Mouse (Mus musculus): ENCODE measurements around the gene Krt42. TPM values are rescaled to one million over a fixed set of nuclear protein-coding genes. Genes with fewer than 3 reads are reported as not detected.
"Not testable (repeated sequence)": the region's sequence is repeated elsewhere in the genome, so short reads cannot be mapped to it uniquely, and the experiment has no call there.

Gene Krt42
- polyA plus RNA-seq, 1 experiment from 2014 or later, result not detected

DNA sequence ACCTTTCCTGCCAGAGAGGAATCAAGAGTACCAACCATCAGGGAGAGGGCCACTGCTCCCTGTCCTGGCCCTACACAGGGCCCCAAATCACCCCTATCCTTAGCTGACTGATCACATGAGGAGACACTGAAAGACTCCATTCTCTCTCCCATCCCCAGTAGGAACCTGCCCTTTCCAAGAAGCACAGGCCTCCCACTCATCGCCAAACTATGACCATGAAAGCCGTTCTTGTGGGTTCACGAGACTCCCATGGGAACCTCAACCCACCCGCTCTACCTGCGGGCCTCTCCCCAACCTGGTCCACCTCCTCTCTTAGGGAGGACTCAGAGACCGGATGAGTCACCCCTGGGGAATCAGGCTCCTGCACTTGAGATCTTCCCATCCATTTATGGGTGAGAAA lies 14.2 kb downstream of the Krt42 start:
- ATAC-seq, result no peak
- Histone ChIP-seq H3K4me2 (ENCODE audit: low read depth, low read length) (no peak overlapping the region), H3K36me3 (replicated peaks; ENCODE audit: insufficient read depth, low read length) (no peaks in the 10 kb centered on the region), H3K4me1 (ENCODE audit: insufficient read depth) (no peaks in the 10 kb centered on the region), H3K27ac (ENCODE audit: low read depth) (no peak overlapping the region), H3K4me3 (ENCODE audit: low read depth, low read length) (no peak overlapping the region), H3K27me3 (ENCODE audit: insufficient read depth, low read length) (no peaks in the 10 kb centered on the region), H3K9ac (replicated peaks) (no peak overlapping the region), H3K9me3 (ENCODE audit: low read length) (no peaks in the 10 kb centered on the region)
- DNase-seq, result no peak
- 79% methylated on average over 6 of the region's 6 CpGs for WGBS (ENCODE audit: insufficient replicate concordance)
- TF ChIP-seq CTCF (IDR thresholded peaks at IDR 0.05; ENCODE audit: low read depth) (no peak), EP300 (IDR thresholded peaks at IDR 0.05; ENCODE audit: low read depth) (no peak)

DNA sequence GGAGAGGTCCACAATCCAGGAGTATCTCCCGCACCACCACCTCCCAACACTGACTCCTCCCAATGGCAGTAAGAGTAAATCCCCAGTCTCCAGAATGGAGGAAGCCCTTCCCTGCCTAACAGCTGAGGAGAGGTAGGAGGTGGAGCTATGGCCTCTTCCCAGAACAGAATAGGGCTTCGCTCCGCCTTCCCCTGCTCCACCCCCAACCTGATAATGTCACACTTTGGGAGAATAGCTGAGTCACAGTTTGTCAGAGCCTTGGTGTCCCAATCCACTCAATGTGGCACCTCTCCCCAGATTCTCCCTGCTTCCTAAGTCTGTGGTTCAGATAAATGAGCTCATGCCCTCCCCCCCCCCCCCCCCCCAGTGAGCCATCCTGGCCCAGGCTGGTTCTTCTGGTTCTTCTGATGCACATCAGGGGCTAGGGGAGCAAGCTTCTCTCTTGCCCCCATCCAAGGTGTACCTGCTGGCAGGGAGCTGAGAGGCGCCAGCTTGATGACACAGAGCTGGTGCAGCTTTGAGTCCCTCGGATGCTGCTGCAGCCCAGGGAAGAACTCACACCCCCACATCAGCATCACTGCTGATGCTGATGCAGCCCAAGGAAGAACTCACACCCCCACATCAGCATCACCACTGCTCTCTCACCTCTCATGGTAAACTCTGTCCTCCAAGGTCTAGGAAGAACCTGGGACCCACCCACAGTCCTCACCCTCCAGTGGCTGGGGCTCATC lies 15.1 kb downstream of the Krt42 start:
- Histone ChIP-seq H3K4me3 (ENCODE audit: low read depth, low read length) (no peak overlapping the region), H3K9me3 (ENCODE audit: low read length) (no peaks in the 10 kb centered on the region)
- no peak for ATAC-seq

DNA sequence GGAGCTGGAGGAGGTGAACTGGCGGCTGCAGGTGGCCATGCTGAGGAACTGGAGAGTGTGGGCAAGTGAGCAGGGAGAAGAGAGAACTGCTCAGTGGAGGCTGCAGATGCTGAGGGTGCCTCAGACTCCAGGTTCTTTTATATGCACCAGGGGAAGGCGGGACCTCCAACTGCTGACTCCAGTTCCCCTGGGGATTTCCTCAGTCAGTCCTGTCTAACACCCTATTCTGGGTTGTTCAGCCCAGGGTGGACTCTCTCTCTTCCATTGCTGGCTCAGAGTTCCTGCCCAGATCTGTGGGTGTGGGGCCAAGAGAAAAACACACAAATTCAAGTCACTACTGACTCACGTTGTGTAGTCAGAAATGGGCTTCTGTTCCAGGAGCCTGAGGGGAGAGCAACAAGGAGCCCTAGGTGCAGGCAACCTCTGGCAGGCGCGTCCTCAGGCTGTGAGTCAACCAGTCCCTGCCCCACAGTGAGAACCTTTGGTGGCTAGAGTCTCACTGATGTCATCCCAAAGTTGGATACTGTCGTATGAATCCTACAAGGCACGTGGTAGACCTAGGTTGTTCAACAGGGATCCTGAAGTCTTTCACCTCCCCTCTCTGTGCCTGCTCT lies 20.7 kb downstream of the Krt42 start, which contains the start of gene Krt16:
Gene Krt16 (minus strand): TSS at position 51 of the 614 bp plus-strand sequence.
- ATAC-seq (no peak), DNase-seq (peak; percentile 3)
- H3K27me3 ChIP-seq (ENCODE audit: insufficient read depth, low read length), result no peaks in the 10 kb centered on the region
- H3K4me1 ChIP-seq (ENCODE audit: insufficient read depth), result no peaks in the 10 kb centered on the region
- TF ChIP-seq EP300 (IDR thresholded peaks at IDR 0.05; ENCODE audit: low read depth), result no peak
- no peaks in the 10 kb centered on the region for H3K36me3 ChIP-seq (replicated peaks; ENCODE audit: insufficient read depth, low read length)
- no peak within 1 kb of the TSS for H3K4me2 ChIP-seq (ENCODE audit: low read depth, low read length)
- no peak within 1 kb of the TSS for H3K4me3 ChIP-seq (ENCODE audit: low read depth, low read length)
- 70% methylated on average over 7 of the region's 7 CpGs for WGBS (ENCODE audit: insufficient replicate concordance)
- no peak within 1 kb of the TSS for H3K9ac ChIP-seq (replicated peaks)
- no peaks in the 10 kb centered on the region for H3K9me3 ChIP-seq (ENCODE audit: low read length)
- H3K27ac ChIP-seq (ENCODE audit: low read depth), result no peak within 1 kb of the TSS

More for the DNA sequence above, 15.1 kb downstream of the Krt42 start:
- no peak overlapping the region for H3K9ac ChIP-seq (replicated peaks)
- no peak overlapping the region for H3K4me2 ChIP-seq (ENCODE audit: low read depth, low read length)
- no peaks in the 10 kb centered on the region for H3K4me1 ChIP-seq (ENCODE audit: insufficient read depth)
- TF ChIP-seq EP300 (IDR thresholded peaks at IDR 0.05; ENCODE audit: low read depth) (no peak), CTCF (IDR thresholded peaks at IDR 0.05; ENCODE audit: low read depth) (no peak)
- H3K27ac ChIP-seq (ENCODE audit: low read depth), result no peak overlapping the region
- no peaks in the 10 kb centered on the region for H3K27me3 ChIP-seq (ENCODE audit: insufficient read depth, low read length)
- no peak for DNase-seq
- 53% methylated on average over 5 of the region's 5 CpGs for WGBS (ENCODE audit: insufficient replicate concordance)
- H3K36me3 ChIP-seq (replicated peaks; ENCODE audit: insufficient read depth, low read length), result no peaks in the 10 kb centered on the region

DNA sequence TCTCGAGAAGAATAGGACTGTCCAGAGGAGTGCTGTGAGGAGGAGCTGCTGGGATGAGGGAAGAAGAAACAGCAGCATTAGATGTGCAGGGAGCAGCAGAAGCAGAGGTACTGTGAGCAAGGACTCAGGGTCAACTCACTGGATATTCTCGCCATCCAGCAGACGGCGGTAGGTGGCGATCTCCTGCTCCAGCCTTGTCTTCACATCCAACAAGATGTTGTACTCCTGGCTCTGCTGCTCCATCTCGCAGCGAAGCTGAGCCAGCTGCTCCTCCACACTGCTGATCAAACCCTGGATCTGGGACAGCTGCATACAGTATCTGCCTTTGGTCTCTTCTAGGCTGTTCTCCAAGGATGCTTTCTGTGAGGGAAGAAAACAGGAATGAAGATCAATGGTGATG lies 23.2 kb downstream of the Krt42 start:
- not testable (repeated sequence) for H3K4me1 ChIP-seq (ENCODE audit: insufficient read depth); H3K9ac ChIP-seq (replicated peaks); H3K27ac ChIP-seq (ENCODE audit: low read depth); H3K4me2 ChIP-seq (ENCODE audit: low read depth, low read length); H3K27me3 ChIP-seq (ENCODE audit: insufficient read depth, low read length); H3K4me3 ChIP-seq (ENCODE audit: low read depth, low read length); H3K9me3 ChIP-seq (ENCODE audit: low read length); DNase-seq; H3K36me3 ChIP-seq (replicated peaks; ENCODE audit: insufficient read depth, low read length); ATAC-seq
- WGBS (ENCODE audit: insufficient replicate concordance), result 69% methylated on average over 7 of the region's 7 CpGs

DNA sequence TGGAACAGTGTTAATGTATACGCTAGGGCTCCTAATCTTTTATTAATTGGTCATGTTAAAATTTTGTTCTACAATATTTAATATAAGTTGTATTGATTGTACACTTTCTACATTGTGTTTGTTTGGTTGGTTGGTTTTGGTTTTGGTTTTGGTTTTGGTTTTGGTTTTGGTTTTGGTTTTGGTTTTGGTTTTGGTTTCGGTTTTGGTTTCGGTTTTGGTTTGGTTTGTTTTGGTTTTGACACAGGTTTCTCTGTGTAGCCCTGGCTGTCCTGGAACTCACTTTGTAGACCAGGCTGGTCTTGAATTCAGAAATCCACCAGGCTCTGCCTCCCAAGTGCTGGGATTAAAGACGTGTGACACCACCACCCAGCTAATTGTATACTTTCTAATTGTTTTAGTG lies 29.4 kb downstream of the Krt42 start:
- ATAC-seq; H3K9ac ChIP-seq (replicated peaks); H3K36me3 ChIP-seq (replicated peaks; ENCODE audit: insufficient read depth, low read length); H3K9me3 ChIP-seq (ENCODE audit: low read length); H3K4me2 ChIP-seq (ENCODE audit: low read depth, low read length); DNase-seq; H3K27me3 ChIP-seq (ENCODE audit: insufficient read depth, low read length); H3K27ac ChIP-seq (ENCODE audit: low read depth); H3K4me3 ChIP-seq (ENCODE audit: low read depth, low read length); H3K4me1 ChIP-seq (ENCODE audit: insufficient read depth): not testable (repeated sequence)
- 90% methylated on average over 4 of the region's 4 CpGs for WGBS (ENCODE audit: insufficient replicate concordance)

DNA sequence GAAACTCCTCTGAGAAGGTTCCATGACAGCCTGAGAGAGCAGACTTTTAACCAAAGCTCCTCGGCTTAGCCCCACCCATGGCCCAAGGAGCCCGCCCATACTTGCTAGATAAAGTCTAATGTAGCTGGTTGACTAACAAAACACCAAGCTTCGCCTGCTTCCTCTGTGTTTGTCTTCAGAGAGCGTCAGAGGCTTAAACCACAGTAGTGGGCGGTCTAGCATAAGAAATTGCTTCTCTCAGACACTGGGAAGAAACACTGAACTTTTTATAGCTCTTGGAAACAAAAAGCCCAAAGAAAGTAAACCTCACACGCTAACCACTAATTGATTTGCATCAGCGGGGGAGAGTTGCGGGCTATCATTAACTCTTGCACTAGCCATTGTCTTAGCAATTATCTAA lies 47.9 kb downstream of the Krt42 start:
- no peak overlapping the region for H3K4me2 ChIP-seq (ENCODE audit: low read depth, low read length)

More for the DNA sequence above, 47.9 kb downstream of the Krt42 start:
- no peaks in the 10 kb centered on the region for H3K27me3 ChIP-seq (ENCODE audit: insufficient read depth, low read length)
- TF ChIP-seq CTCF (IDR thresholded peaks at IDR 0.05; ENCODE audit: low read depth) (no peak), EP300 (IDR thresholded peaks at IDR 0.05; ENCODE audit: low read depth) (no peak)
- no peaks in the 10 kb centered on the region for H3K36me3 ChIP-seq (replicated peaks; ENCODE audit: insufficient read depth, low read length)
- DNase-seq (no peak), ATAC-seq (no peak)
- peaks cover 4% of the 10 kb centered on the region; the same call in 1 of the 2 replicates for H3K9me3 ChIP-seq (ENCODE audit: low read length)
- no peak overlapping the region for H3K27ac ChIP-seq (ENCODE audit: low read depth)
- WGBS (ENCODE audit: insufficient replicate concordance), result 59% methylated on average over 8 of the region's 8 CpGs
- no peak overlapping the region for H3K9ac ChIP-seq (replicated peaks)
- H3K4me1 ChIP-seq (ENCODE audit: insufficient read depth), result no peaks in the 10 kb centered on the region
- no peak overlapping the region for H3K4me3 ChIP-seq (ENCODE audit: low read depth, low read length)
